Mouse (Mus musculus) stomach, embryonic 16.5 days (tissue): ENCODE results near the gene Atxn10. TPM values are rescaled to one million over a fixed set of nuclear protein-coding genes. Genes with fewer than 3 reads are reported as not detected.

Experiments used
- ATAC-seq: fragments of 200-750 bp; cut with Nextera tagmentation; 2 replicates; pipeline ENCODE4 v1.8.0; 2017; ENCODE audit warnings: moderate number of reproducible peaks, moderate TSS enrichment; ENCODE audit not compliant: insufficient read depth, low FRiP score
- H3K27ac ChIP-seq: fragments of 300-500 bp; sonication (generic); 2 replicates; pipeline ENCODE4 v1.5.1; 2014; ENCODE audit warnings: low read length
- H3K27me3 ChIP-seq: fragments of 300-500 bp; sonication (generic); 2 replicates; pipeline ENCODE4 v1.6.1; 2014; ENCODE audit warnings: low read length, control low read depth, mixed read lengths; ENCODE audit not compliant: control insufficient read depth, insufficient read depth
- H3K36me3 ChIP-seq: fragments of 300-500 bp; sonication (generic); 2 replicates; pipeline ENCODE4 v1.6.1; 2014; ENCODE audit warnings: low read length; ENCODE audit not compliant: control insufficient read depth, insufficient read depth
- H3K4me1 ChIP-seq: fragments of 300-500 bp; sonication (generic); 2 replicates; pipeline ENCODE4 v1.6.1; 2014; ENCODE audit warnings: low read length, control low read depth, mixed read lengths; ENCODE audit not compliant: control insufficient read depth, insufficient read depth
- H3K4me2 ChIP-seq: fragments of 300-500 bp; sonication (generic); 2 replicates; pipeline ENCODE4 v1.6.1; 2014; ENCODE audit warnings: low read depth, low read length, mixed read lengths
- H3K4me3 ChIP-seq: fragments of 300-500 bp; sonication (generic); replicated peaks from 2 replicates; pipeline ENCODE4 v1.5.1; 2014; ENCODE audit warnings: mild to moderate bottlenecking, low read length
- H3K9ac ChIP-seq: fragments of 300-500 bp; sonication (generic); 2 replicates; pipeline ENCODE4 v1.6.1; 2014; ENCODE audit warnings: low read length
- H3K9me3 ChIP-seq: fragments of 300-500 bp; sonication (generic); replicated peaks from 2 replicates; pipeline ENCODE4 v1.6.1; 2016; ENCODE audit warnings: low read length, control low read depth; ENCODE audit not compliant: control insufficient read depth
- WGBS: fragments of 180-500 bp; shearing (Covaris S2); extraction: QIAGEN DNeasy Blood & Tissue Kit; methylation state at CpG from one replicate; pipeline ENCODE4 v1.1.7; 2014; 5-methylcytosine and 5-hydroxymethylcytosine counted together
- polyA plus RNA-seq: library from polyadenylated mRNA; unstranded; fragments of >200 nt; fragmentation: Nextera tagmentation; extraction: Ambion mirVana; gene quantifications from 2 replicates; pipeline ENCODE4 v1.2.1, GENCODE M21; 2015

Atxn10 gene
- polyA plus RNA-seq, 1 experiment from 2014 or later, result 215 TPM

- 73% methylated on average over 2 of the region's 2 CpGs for WGBS
- no peak overlapping the region for H3K4me3 ChIP-seq
- no peaks in the 10 kb centered on the region for H3K9me3 ChIP-seq
- no peak overlapping the region for H3K4me2 ChIP-seq
- no peak for ATAC-seq
- H3K27me3 ChIP-seq, result no peaks in the 10 kb centered on the region
- peaks cover 10% of the 10 kb centered on the region; the same call in 1 of the 2 replicates for H3K4me1 ChIP-seq
- no peak overlapping the region for H3K27ac ChIP-seq
- H3K9ac ChIP-seq, result no peak overlapping the region
- H3K36me3 ChIP-seq, result no peaks in the 10 kb centered on the region
Measured at GRCm38 (mm10) chr15:85344673-85345072, 8.6 kb downstream of the Atxn10 start.

DNA sequence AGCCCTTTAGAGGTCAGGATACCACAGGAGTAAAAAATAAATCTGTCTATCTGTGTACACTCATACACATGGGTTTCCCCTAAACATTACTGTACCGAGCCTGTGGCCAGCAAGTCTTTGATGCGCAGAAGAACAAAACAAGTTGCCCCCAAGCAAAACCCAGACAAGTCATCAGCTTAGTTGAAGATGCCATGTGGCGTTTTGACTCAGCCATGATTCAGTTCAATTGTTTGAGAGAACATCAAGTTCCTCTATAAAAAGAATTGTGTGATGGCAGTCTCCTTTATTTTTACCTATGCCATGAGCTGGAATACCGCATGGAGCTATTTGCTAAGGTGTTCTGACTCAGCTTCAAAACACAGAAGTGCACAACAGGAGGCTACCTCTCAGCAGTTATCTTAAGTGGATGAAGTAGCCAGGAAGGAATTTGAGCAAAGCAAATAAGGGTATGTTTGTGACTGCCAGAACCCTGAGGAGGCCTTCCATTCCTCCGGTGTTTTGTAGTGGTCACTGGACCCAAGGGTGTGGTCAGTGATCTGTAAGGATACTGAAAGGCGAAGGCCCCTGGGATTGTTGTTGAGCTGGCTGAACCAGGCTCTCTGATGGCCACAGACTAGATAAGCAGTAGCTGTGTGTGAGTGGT is 11.1 kb downstream of the Atxn10 start:
- WGBS, result 72% methylated on average over 6 of the region's 6 CpGs
- no peak for ATAC-seq
- Histone ChIP-seq H3K4me2 (no peak overlapping the region), H3K4me1 (peaks cover 10% of the 10 kb centered on the region; the same call in 1 of the 2 replicates), H3K36me3 (no peaks in the 10 kb centered on the region), H3K27ac (no peak overlapping the region), H3K9me3 (no peaks in the 10 kb centered on the region), H3K9ac (no peak overlapping the region), H3K4me3 (no peak overlapping the region), H3K27me3 (no peaks in the 10 kb centered on the region)

DNA sequence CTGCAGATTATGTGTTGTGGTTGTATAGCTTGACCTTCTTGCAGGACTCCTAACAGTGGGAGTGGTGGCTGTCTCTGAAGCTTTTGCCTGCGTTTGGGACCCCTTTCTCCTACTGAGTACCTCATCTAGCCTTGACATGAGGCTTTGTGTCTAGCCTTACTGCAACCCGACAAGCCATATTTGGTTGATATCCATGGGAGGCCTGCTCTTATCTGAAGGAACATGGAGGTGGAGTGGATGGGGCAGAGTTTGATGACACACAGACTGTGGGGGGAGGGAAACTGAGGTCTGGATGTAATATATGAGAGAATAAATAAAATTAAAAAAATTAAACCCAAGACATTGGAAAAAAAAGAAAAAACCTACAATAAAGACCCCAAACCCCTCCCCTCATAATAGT is 14.1 kb downstream of the Atxn10 start:
- H3K4me1 ChIP-seq, result peaks cover 4% of the 10 kb centered on the region
- ATAC-seq, result no peak
- H3K36me3 ChIP-seq, result no peaks in the 10 kb centered on the region
- no peaks in the 10 kb centered on the region for H3K27me3 ChIP-seq
- no peak overlapping the region for H3K9ac ChIP-seq
- no peaks in the 10 kb centered on the region for H3K9me3 ChIP-seq
- H3K4me2 ChIP-seq, result no peak overlapping the region
- no peak overlapping the region for H3K27ac ChIP-seq
- 79% methylated on average over 2 of the region's 2 CpGs for WGBS
- H3K4me3 ChIP-seq, result no peak overlapping the region

- Histone ChIP-seq H3K4me3 (no peak overlapping the region), H3K27ac (no peak overlapping the region), H3K4me2 (no peak overlapping the region), H3K9me3 (no peaks in the 10 kb centered on the region), H3K36me3 (no peaks in the 10 kb centered on the region), H3K4me1 (peaks cover 3% of the 10 kb centered on the region; the same call in 1 of the 2 replicates), H3K9ac (no peak overlapping the region), H3K27me3 (no peaks in the 10 kb centered on the region)
- 85% methylated on average over 9 of the region's 9 CpGs for WGBS
- ATAC-seq, result no peak
Measured at GRCm38 (mm10) chr15:85354060-85354459, 18.0 kb downstream of the Atxn10 start.

- Histone ChIP-seq H3K4me1 (peaks cover 3% of the 10 kb centered on the region; the same call in 1 of the 2 replicates), H3K27me3 (no peaks in the 10 kb centered on the region), H3K9ac (no peak overlapping the region), H3K27ac (no peak overlapping the region), H3K4me2 (no peak overlapping the region), H3K9me3 (no peaks in the 10 kb centered on the region), H3K4me3 (no peak overlapping the region), H3K36me3 (0 out of 2 replicates have a peak, but pooled peaks cover under 1% of the 10 kb centered on the region)
- 47% methylated on average over 6 of the region's 6 CpGs for WGBS
- ATAC-seq, result no peak
Measured at GRCm38 (mm10) chr15:85356112-85356511, 20.1 kb downstream of the Atxn10 start.

DNA sequence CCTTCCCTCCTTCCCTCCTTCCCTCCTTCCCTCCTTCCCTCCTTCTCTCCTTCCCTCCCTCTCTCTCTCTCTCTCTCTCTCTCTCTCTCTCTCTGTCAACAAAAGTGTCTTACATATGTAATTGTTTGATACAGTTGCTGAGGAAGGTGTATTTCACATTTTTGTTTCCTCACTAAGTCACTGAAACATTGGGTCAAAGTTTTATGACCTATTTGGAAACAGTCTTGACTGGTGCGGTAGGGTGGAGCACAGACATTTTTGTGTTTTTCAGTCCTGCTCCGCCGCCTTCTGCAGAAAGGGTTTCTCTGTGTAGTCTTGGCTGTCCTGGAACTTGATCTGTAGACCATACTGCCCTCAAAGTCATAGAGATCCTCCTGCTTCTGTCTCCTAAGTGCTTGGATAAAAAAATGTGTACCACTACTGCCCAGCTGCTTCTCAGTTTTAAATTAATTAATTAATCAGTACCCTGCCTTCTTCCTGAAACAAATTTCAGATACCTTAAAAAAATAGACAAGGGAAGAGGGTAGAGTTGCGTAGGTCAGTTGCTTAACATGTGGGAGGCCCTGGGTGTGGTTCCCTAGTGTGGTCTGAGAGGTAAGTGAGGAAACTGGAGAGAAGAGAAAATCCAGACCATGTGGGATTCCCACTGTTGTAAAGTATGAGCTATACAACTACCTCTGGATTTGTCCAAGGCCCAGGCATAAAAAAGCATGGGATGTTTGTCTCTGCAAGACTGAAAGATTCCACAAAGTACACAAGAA is 21.6 kb downstream of the Atxn10 start:
- ATAC-seq, result no peak
- Histone ChIP-seq H3K27me3 (no peaks in the 10 kb centered on the region), H3K4me1 (peaks cover 3% of the 10 kb centered on the region; the same call in 1 of the 2 replicates), H3K4me3 (no peak overlapping the region), H3K9me3 (no peaks in the 10 kb centered on the region; the same call in 1 of the 2 replicates), H3K9ac (no peak overlapping the region), H3K4me2 (no peak overlapping the region), H3K27ac (no peak overlapping the region), H3K36me3 (peaks cover 14% of the 10 kb centered on the region)
- WGBS, result 89% methylated on average over 4 of the region's 4 CpGs

GRCm38 (mm10) chr15:85359483-85359882 is 23.4 kb downstream of the Atxn10 start:
- Histone ChIP-seq H3K4me3 (no peak overlapping the region), H3K4me1 (peaks cover 3% of the 10 kb centered on the region; the same call in 1 of the 2 replicates), H3K36me3 (peaks cover 16% of the 10 kb centered on the region), H3K4me2 (no peak overlapping the region), H3K9ac (no peak overlapping the region), H3K27ac (no peak overlapping the region), H3K27me3 (no peaks in the 10 kb centered on the region), H3K9me3 (no peaks in the 10 kb centered on the region; the same call in 1 of the 2 replicates)
- no peak for ATAC-seq
- 69% methylated on average over 2 of the region's 2 CpGs for WGBS

DNA sequence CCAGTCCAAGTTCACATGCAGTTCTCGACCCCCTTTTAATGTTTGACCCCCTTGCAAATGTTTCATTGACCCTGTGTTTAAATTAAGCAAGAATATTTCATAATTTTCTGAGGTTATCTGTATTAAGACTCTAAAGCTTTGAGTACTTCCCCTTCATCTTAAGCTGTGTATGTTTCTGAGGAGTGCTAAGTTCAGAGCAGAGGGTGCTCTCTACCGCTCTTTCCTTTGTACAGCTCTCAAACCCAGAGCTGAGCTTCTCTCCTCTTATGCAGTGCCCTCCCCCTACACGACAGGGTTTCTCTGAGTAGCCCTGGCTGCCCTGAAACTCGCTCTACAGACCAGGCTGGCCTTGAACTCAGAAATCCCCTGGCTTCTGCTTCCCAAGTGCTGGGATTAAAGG is 23.9 kb downstream of the Atxn10 start:
- 78% methylated on average over 4 of the region's 4 CpGs for WGBS
- no peak overlapping the region for H3K27ac ChIP-seq
- H3K27me3 ChIP-seq, result no peaks in the 10 kb centered on the region
- no peak overlapping the region for H3K9ac ChIP-seq
- H3K4me1 ChIP-seq, result peaks cover 3% of the 10 kb centered on the region; the same call in 1 of the 2 replicates
- no peak for ATAC-seq
- no peak overlapping the region for H3K4me3 ChIP-seq
- no peak overlapping the region for H3K4me2 ChIP-seq
- no peaks in the 10 kb centered on the region; the same call in 1 of the 2 replicates for H3K9me3 ChIP-seq
- H3K36me3 ChIP-seq, result peaks cover 19% of the 10 kb centered on the region

DNA sequence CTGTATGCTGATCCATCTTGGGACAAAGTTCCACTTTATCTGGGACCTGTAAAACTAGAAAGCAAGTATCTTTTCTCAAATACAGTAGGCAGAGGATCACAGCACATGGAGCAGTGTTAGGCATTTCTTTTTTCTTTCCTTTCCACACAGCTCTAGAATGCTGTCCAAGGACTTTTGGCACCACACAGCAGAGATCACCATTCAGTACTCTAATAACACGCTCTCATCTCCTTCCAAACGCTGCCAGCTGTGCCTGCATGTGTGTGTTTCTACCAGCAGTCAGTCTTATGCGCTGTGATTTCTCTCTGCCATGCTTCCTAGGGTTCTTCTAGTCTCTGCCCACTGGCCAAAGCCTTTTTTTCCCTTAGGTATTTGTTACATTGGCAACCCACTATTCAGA is 28.3 kb downstream of the Atxn10 start:
- H3K27me3 ChIP-seq, result no peaks in the 10 kb centered on the region
- no peak overlapping the region for H3K4me2 ChIP-seq
- H3K9me3 ChIP-seq, result no peaks in the 10 kb centered on the region; the same call in 1 of the 2 replicates
- H3K27ac ChIP-seq, result no peak overlapping the region
- no peak for ATAC-seq
- H3K9ac ChIP-seq, result no peak overlapping the region
- no peak overlapping the region for H3K4me3 ChIP-seq
- H3K4me1 ChIP-seq, result no peaks in the 10 kb centered on the region
- WGBS, result 79% methylated on average over 3 of the region's 3 CpGs
- H3K36me3 ChIP-seq, result peaks cover 27% of the 10 kb centered on the region
